Mouse (Mus musculus) kidney, adult 2 months (tissue): ENCODE measurements around the gene Clca4b. TPM values are rescaled to one million over a fixed set of nuclear protein-coding genes. Genes with fewer than 3 reads are reported as not detected.

ENCODE experiments used
- DNase-seq: peaks from one replicate; pipeline ENCODE4 v3.0.0; 2021
- H3K27ac ChIP-seq: fragments of 200-500 bp; 2 replicates; pipeline ENCODE4 v1.5.1; 2012; ENCODE audit warnings: low read depth, low read length, control low read depth, inconsistent platforms; ENCODE audit not compliant: insufficient read depth
- H3K27me3 ChIP-seq: fragments of 200-500 bp; replicated peaks from 2 replicates; pipeline ENCODE4 v1.6.1; 2012; ENCODE audit warnings: mild to moderate bottlenecking, moderate library complexity, low read length, inconsistent platforms; ENCODE audit not compliant: control insufficient read depth, insufficient read depth
- H3K36me3 ChIP-seq: fragments of 200-500 bp; 2 replicates; pipeline ENCODE4 v1.6.1; 2012; ENCODE audit warnings: mild to moderate bottlenecking, moderate library complexity, low read length, inconsistent platforms; ENCODE audit not compliant: control insufficient read depth, insufficient read depth
- H3K4me1 ChIP-seq: fragments of 200-500 bp; 2 replicates; pipeline ENCODE4 v1.6.1; 2011; ENCODE audit warnings: low read length; ENCODE audit not compliant: control insufficient read depth, insufficient read depth
- H3K4me3 ChIP-seq: fragments of 200-500 bp; 2 replicates; pipeline ENCODE4 v1.5.1; 2011; ENCODE audit warnings: mild to moderate bottlenecking, low read depth, low read length, control low read depth; ENCODE audit not compliant: insufficient read depth
- CTCF ChIP-seq: fragments of 200-500 bp; conservative IDR thresholded peaks from 2 replicates; pipeline ENCODE4 v1.5.1; 2011; ENCODE audit warnings: low read depth, mild to moderate bottlenecking, control low read depth, low read length, moderate library complexity, mixed read lengths; ENCODE audit not compliant: insufficient read depth, insufficient read length
- POLR2A ChIP-seq: fragments of 200-500 bp; IDR thresholded peaks from one replicate; pipeline ENCODE4 v1.6.1; 2011; ENCODE audit warnings: low read depth, low read length, control low read depth
- WGBS: fragments of 180-500 bp; shearing (Covaris S2); methylation state at CpG from one replicate; pipeline ENCODE4 v1.1.7; 2018; 5-methylcytosine and 5-hydroxymethylcytosine counted together
- polyA plus RNA-seq: library from polyadenylated mRNA; depleted of rRNA; stranded (reverse); fragments of >200 nt; gene quantifications from 2 replicates; pipeline ENCODE4 v1.2.3, GENCODE M21; 2012; rRNA removed

Clca4b gene
- polyA plus RNA-seq = 0.02 TPM in 1 of 2 replicates, not detected in the other

GRCm38 (mm10) chr3:144932335-144932734 is at the start of gene Clca4b:
Gene Clca4b (minus strand): TSS chr3:144932529.
- Histone ChIP-seq H3K36me3 (no peaks in the 10 kb centered on the region), H3K27ac (no peak within 1 kb of the TSS), H3K27me3 (no peaks in the 10 kb centered on the region), H3K4me3 (no peak within 1 kb of the TSS), H3K4me1 (no peaks in the 10 kb centered on the region)
- DNase-seq = no peak
- TF ChIP-seq CTCF (no peak), POLR2A (no peak)

GRCm38 (mm10) chr3:144980551-144980950 is 48.2 kb upstream of the Clca4b start:
- TF ChIP-seq POLR2A = no peak
- no peak for TF ChIP-seq CTCF
- Histone ChIP-seq H3K4me3 (no peak overlapping the region), H3K27ac (no peak overlapping the region), H3K27me3 (no peaks in the 10 kb centered on the region), H3K4me1 (no peaks in the 10 kb centered on the region), H3K36me3 (no peaks in the 10 kb centered on the region)
- DNase-seq = no peak
- 85% methylated on average over 6 of the region's 6 CpGs for WGBS

DNA sequence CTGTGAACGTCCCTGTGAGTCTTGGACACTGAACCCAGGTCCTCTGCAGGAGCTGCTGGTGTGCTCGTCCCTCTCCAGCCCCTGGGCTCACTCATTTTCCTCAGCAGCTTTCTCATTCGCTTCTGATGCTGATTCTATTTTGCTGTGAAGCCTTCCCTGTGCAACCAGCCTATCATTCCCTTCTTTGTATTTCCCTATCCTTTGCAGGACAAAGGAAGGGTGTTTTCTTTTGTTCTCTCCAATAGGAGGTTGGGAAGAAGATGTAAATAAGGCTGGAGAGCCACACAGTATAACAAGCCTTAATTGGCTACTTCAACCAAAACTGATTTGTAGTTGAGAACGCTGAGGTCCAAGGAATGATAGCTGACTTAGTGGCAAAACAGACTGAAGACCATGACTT is 45.3 kb upstream of the Clca4b start:
- WGBS = 45% methylated on average over 4 of the region's 4 CpGs
- Histone ChIP-seq H3K27ac (no peak overlapping the region), H3K4me1 (no peaks in the 10 kb centered on the region), H3K4me3 (no peak overlapping the region), H3K36me3 (no peaks in the 10 kb centered on the region), H3K27me3 (no peaks in the 10 kb centered on the region)
- DNase-seq = no peak
- no peak for TF ChIP-seq CTCF
- no peak for TF ChIP-seq POLR2A

DNA sequence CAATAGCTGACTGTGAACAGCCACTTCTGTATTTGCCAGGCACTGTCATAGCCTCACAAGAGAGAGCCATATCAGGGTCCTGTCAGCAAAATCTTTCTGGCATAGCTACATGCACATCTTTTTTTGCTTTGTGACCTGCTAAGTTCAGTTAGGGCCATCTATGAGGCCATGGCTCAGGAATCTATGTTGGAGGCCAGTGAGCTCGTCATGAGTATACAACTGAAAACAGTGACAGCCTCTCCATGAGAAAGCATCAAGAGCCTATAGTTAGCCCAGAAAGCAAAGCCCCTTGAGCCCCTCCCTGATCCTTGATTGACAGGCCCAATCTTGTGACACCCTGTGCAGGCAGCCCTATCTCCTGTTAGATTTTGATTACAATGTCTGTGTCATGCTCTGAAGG is 43.8 kb upstream of the Clca4b start:
- DNase-seq = no peak
- Histone ChIP-seq H3K27ac (no peak overlapping the region), H3K36me3 (no peaks in the 10 kb centered on the region), H3K4me3 (no peak overlapping the region), H3K4me1 (no peaks in the 10 kb centered on the region), H3K27me3 (no peaks in the 10 kb centered on the region)
- WGBS = 85% methylated on average over 1 of the region's 1 CpGs
- TF ChIP-seq CTCF (no peak), POLR2A (no peak)

DNA sequence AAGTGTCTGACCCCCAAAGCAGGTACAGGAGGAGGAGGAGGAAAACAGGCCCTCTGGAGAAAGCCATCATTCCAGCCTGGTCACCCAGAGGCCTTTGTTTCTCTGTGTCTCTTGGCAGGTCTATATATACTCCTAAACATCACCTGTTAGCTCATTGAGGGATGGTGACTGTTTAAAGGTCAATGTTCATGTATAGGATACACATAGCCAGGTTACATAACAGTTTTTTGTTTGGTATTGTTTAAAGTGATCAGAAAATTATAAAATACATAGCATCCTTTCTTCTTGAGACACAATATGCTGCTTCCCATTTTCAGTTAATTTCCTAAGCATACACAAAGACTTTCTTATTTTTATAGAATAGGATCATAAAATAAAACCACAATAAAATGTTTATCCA is 42.6 kb upstream of the Clca4b start, which contains the start of gene Clca4a:
Gene Clca4a (minus strand): TSS at position 101 of the 400 bp plus-strand sequence.
- Histone ChIP-seq H3K4me3 (no peak within 1 kb of the TSS), H3K27me3 (no peaks in the 10 kb centered on the region), H3K4me1 (no peaks in the 10 kb centered on the region), H3K36me3 (no peaks in the 10 kb centered on the region), H3K27ac (no peak within 1 kb of the TSS)
- no peak for DNase-seq
- no peak for TF ChIP-seq CTCF
- no peak for TF ChIP-seq POLR2A

DNA sequence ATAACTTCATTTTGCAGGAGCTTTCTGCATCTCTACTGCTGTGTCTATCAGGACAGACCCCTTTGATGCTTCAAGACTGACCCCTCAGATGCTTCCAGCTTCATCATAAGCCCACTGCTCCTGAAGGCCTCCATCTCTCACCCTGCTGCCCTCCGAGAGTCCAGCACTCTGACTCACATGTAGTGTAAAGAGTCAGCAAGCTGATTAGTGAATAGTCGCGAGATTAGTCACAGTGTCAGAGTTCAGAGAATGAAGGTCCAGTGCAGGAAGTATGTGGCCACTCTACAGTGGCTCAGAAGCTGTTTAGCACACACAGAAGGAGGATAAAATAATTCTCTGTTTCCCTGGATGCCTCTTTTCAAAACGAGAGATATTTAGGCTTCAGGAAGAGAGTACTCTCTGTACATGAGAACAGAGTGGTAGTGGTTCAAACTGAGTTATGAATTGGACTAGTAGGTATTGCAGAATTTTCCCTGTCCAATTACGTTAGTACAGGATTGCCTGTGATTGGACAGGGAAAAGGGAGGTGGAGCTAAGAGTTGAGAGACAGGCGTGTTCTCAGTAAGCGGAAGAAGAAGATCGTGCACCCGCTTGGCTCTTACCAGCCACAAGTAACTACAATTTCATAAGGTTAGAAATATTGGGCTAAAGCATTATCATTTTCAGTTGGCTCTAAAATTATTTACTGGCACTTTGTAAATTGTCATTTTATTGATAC is 39.4 kb upstream of the Clca4b start:
- no peak for TF ChIP-seq POLR2A
- no peak for TF ChIP-seq CTCF
- Histone ChIP-seq H3K4me3 (no peak overlapping the region), H3K27ac (no peak overlapping the region), H3K4me1 (no peaks in the 10 kb centered on the region), H3K36me3 (no peaks in the 10 kb centered on the region), H3K27me3 (no peaks in the 10 kb centered on the region)
- 70% methylated on average over 9 of the region's 9 CpGs for WGBS
- DNase-seq = no peak

DNA sequence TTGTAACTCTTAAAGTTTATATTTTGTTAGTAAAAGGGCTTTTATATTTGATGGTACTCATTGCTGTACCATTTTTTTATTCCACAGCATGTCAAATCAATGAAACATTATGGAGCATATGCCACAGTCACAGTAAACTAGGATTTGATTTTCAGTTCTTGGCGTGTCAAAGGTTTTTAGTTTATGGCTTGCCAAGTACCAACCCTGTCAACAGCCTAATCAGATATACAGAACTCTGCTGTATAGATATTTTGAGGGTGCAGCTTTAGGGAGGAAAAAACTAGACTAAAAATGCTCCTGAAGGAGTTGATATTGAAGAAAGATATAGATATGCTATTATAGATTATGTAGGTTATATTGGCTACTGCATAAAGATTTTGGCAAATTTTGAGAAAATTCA is 37.4 kb upstream of the Clca4b start:
- WGBS = 76% methylated on average over 1 of the region's 1 CpGs
- Histone ChIP-seq H3K4me1 (no peaks in the 10 kb centered on the region), H3K27me3 (no peaks in the 10 kb centered on the region), H3K27ac (no peak overlapping the region), H3K36me3 (no peaks in the 10 kb centered on the region), H3K4me3 (no peak overlapping the region)
- no peak for DNase-seq
- TF ChIP-seq CTCF = no peak
- no peak for TF ChIP-seq POLR2A

GRCm38 (mm10) chr3:144966074-144966473 is 33.7 kb upstream of the Clca4b start:
- no peak overlapping the region for H3K27ac ChIP-seq
- no peaks in the 10 kb centered on the region; the same call in 1 of the 2 replicates for H3K27me3 ChIP-seq
- no peak overlapping the region for H3K4me3 ChIP-seq
- H3K36me3 ChIP-seq = no peaks in the 10 kb centered on the region
- no peak for DNase-seq
- WGBS = 30% methylated on average over 4 of the region's 4 CpGs
- TF ChIP-seq CTCF = no peak
- no peak for TF ChIP-seq POLR2A
- no peaks in the 10 kb centered on the region for H3K4me1 ChIP-seq
